Mouse (Mus musculus) retina, postnatal 7 days (tissue): Measurements from ENCODE around the gene Tubgcp2.

Experiments used
- DNase-seq: peaks from one replicate; pipeline ENCODE4 v3.0.0-alpha.2; 2012; ENCODE audit warnings: low read depth, low spot score

The Tubgcp2 gene

GRCm38 (mm10) chr7:140036281-140037170, at the start of gene Tubgcp2, which contains the start of gene Zfp511:
Tubgcp2 (minus strand) TSS chr7:140036669.
Zfp511 (plus strand) TSS chr7:140036391.
- peak; percentile 91 for DNase-seq

GRCm38 (mm10) chr7:140082242-140082678, 45.8 kb upstream of the Tubgcp2 start, which contains the start of gene Caly:
Caly (minus strand) TSS chr7:140082548.
- peak; percentile 53 for DNase-seq

- no peak for DNase-seq
Measured at GRCm38 (mm10) chr7:140081408-140082241, 45.2 kb upstream of the Tubgcp2 start.

- peak; percentile 46 for DNase-seq
Measured at GRCm38 (mm10) chr7:140080503-140081156, 44.2 kb upstream of the Tubgcp2 start.

- peak; percentile 64 for DNase-seq
Measured at GRCm38 (mm10) chr7:140078711-140079110, 42.2 kb upstream of the Tubgcp2 start.

GRCm38 (mm10) chr7:140077698-140078097, 41.2 kb upstream of the Tubgcp2 start:
- DNase-seq, result no peak

- no peak for DNase-seq
Measured at GRCm38 (mm10) chr7:140070042-140070711, 33.7 kb upstream of the Tubgcp2 start.

- DNase-seq, result no peak
Measured at GRCm38 (mm10) chr7:140067397-140067796, 30.9 kb upstream of the Tubgcp2 start.

- peak; percentile 63 for DNase-seq
Measured at GRCm38 (mm10) chr7:140063092-140063491, 26.6 kb upstream of the Tubgcp2 start.

- no peak for DNase-seq
Measured at GRCm38 (mm10) chr7:140062307-140062706, 25.8 kb upstream of the Tubgcp2 start.

GRCm38 (mm10) chr7:140061832-140062130, 25.3 kb upstream of the Tubgcp2 start:
- no peak for DNase-seq

GRCm38 (mm10) chr7:140060936-140061831, 24.7 kb upstream of the Tubgcp2 start:
- no peak for DNase-seq

- peak; percentile 43 for DNase-seq
Measured at GRCm38 (mm10) chr7:140059601-140060000, 23.1 kb upstream of the Tubgcp2 start.

- DNase-seq, result no peak
Measured at GRCm38 (mm10) chr7:140058528-140058927, 22.1 kb upstream of the Tubgcp2 start.

- peak; percentile 52 for DNase-seq
Measured at GRCm38 (mm10) chr7:140057413-140058407, 21.2 kb upstream of the Tubgcp2 start.

- DNase-seq, result no peak
Measured at GRCm38 (mm10) chr7:140054124-140054523, 17.7 kb upstream of the Tubgcp2 start.

GRCm38 (mm10) chr7:140049115-140049689, 12.7 kb upstream of the Tubgcp2 start:
- no peak for DNase-seq

GRCm38 (mm10) chr7:140048361-140049114, 12.1 kb upstream of the Tubgcp2 start, which contains the start of gene Msx3:
Msx3 (minus strand) TSS chr7:140049089.
- DNase-seq, result no peak
